Mouse (Mus musculus): ENCODE data around the gene Cops3.

GRCm38 (mm10) chr11:59847891-59848884 lies 8.6 kb upstream of the Cops3 start:
- TF ChIP-seq POLR2A (IDR thresholded peaks at IDR 0.05; ENCODE audit: borderline replicate concordance, control insufficient read depth, low read depth, low read length) (0 out of 2 replicates have a peak, but pooled peaks have one; percentile 39), CTCF (IDR thresholded peaks at IDR 0.05; ENCODE audit: control insufficient read depth, insufficient read depth, low read length) (no peak)

All from bone marrow, adult 2 months (tissue).